Mouse (Mus musculus) ovary, postnatal 10 days (tissue): ENCODE data around the gene Map3k1.

ENCODE experiments used
- DNase-seq: peaks from one replicate; pipeline ENCODE4 v3.0.0; 2022; ENCODE audit warnings: low spot score

Gene Map3k1

DNA sequence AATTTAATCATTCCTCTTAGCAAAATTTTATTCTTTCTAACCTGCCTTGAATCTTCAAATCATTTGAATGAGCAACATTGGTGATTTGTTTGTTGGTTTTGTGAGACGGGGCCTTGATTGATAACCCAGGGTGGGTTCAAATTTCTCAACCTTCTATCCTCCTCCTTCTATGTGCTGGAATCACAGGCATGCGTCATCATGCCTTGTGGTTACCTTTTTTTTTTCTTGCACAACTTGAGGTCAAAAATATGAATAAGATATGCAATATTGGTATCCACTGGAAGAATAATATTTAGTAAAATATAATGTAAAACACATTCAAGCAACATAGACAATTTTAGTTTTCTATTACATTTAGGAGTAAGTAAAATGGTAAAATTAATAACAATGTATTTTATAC is 3.9 kb upstream of the Map3k1 start:
- no peak for DNase-seq

DNA sequence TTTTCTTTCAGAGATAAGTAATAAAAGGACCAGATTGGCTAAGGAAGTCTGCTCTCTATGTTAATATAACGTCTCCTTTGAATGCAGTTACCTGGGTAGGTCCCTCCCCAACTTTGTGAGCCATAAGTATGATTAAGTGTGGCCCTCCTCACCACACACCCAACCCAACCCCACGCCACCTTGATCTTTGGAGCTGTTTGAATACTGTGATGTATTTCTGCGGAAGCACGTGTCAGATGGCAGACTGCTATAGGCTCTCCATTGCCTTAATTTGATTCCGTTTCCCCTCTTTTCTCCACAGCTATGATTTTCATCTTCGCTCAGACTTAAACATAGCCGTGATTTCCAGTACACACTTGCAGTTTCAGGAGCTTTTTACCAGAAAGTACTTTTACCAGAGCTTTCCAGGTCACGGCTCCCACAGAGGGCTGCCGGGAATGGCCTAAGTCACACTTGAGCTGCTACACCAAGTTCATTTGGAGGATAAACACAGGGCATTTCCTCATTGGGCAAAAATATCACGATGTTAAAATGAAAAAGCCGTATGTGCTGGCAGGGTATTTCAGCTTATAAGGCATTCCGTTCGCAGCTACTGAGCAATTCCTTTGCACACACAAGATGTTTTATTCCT is 2.3 kb upstream of the Map3k1 start:
- DNase-seq = no peak

DNA sequence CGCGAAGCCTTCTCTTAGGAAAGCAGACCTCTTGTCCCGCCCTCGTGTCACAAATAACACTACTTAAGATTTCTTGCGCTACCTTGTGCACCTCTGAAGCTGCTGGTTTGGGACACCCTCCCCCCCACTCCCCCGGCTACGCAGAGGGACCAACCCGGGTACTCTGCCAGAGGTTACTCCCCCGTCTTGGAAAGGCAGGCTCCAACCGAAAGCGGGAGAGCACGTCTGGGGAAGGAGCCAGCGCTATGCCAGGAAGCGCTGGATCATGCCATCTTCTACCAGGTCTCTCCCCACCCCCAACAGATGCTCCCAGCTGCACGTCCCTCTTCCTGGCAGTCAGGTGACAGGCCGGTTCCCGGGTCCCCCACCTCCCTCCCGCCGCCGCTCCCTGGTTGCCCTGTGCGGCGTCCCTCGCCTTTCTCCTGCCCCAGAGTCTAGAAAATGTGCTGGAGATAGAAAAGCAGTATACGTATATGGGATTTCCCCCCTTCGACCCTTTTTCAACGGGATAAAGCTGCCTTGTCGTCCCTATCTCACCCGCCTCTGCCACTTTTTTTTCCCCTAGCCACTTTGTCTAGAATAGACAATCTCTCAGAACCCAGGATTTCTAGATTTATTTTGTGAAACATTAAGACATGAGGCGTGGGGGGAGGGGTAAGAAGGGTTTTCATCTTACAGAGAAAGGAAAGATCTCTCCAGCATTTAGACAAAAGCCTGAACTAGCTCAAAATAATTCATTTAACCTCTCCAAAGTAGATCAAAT is 854 bp upstream of the Map3k1 start:
- no peak for DNase-seq

- no peak for DNase-seq
Observed at GRCm38 (mm10) chr13:111808387-111808636, 481 bp downstream of the Map3k1 start.

DNA sequence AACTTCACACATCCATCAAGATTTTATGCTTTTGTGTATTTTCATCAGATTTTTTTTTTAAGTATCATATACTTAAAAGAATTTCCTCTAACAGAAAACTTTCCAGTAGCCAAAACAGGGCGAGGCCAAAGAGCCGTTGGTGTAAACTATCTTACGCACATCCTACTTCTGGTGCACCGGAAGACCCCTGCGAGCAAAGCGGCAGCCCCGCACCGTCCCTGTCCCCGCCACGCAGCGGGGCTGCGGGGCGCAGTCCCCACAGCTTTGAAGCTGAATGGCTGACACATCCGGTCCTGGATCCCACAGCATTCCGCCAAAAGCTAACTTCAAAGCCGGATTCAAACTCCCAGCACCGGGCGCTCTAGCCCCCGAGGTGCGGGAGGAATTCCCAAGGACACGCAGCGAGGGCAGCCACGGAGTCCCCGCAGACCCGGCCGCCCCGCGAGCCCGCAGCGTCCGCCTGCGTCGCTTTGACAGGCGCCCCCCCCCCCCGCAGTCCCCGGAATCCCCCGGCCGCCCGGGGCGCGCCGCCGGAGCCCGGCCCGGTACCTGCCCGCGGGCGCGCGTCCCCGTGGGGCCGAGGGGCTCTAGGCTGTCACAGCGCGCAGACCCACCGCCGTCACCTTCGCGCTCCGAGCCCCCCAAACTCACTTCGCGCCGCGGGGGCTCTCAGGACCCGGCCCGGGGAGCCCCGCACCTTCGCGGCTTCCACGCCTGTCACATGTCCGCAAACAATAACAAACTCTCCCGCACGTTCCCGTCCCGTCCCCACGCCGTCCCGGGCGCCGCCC is 1.0 kb downstream of the Map3k1 start:
- no peak for DNase-seq

DNA sequence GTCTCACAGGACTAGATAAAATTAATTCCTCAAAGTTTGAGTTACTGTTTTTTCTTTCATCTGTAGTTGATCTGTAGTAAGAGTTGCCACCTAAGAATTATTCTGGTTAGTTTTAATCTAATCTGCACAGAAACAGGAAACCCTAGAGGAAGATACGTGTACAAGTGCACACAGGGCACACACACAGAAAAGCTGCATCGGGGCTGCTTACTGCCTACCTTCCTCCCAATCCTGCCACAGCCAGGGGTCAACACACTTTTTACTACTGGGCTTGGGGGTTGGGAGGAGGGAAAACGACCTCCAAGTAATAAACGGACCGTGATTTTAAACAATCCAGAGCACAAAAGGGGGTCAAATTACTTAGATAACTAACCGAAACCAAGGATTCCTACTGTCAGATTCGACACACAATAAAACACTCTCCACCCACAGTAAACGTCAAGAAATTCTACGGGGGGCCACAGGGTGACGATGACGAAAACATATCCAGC is 1.6 kb downstream of the Map3k1 start:
- DNase-seq = no peak

DNA sequence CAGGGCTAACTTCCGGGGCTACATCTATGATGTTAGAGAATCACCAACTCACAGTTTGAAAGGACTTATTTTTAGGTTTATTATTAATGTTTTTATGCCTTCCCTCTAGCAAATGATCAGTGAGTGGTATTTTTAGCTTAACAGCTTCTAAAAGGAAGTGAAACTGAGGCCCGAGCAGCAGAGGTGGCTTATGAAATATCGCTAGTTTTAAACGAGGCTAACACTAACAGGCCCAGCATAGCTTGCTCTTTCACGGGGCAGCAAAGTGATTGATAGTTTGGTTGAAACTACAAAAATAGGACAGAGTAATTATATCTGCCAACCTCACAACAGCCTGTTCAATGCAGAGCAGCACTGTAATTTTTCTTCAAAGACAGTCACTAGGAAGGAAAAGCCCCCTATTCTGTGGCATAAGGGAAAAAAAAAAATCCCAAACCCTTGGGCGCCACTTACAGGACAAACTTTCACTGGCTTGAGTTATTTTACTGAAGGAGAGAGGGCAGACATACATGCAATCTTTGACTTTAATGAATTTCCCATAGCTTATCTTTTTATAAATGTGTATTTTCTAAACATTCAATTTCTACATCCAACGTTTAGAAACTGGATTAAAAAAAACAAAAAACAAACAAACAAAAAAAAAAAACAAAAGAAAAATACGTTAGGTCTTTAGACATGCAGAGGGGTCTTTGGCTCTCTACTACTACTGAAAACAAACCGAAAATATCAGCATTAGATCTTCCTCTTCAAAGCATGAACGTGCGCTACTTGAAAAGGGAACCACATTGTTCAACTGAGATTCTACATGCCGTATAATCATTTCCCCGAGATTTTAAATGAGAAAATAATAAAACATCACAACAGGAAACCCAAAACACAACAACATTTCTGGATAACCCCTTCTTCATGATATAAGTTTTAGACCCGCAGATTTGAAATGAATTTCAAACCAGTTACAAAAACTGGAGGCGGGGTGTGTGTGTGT is 2.8 kb downstream of the Map3k1 start:
- no peak for DNase-seq

GRCm38 (mm10) chr13:111804951-111805673 is 3.7 kb downstream of the Map3k1 start:
- no peak for DNase-seq

DNA sequence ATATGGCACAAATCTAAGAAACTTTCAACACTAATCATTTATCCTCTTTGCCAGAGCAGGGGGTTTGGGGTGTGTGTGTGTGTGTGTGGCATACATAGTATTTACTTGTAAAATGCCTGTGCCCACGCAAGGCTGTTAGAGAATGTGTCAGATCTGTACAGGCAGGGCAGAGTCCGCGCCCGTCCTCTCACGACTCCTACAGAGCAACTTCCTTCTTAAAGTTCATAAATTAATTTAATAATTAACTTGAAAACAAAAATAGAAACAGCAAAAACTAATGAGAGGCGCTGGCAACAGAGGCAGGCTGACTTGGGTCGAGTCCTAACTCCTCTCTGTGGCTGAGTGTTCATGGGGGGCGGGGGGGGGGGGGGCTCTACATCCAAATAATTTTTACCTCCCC is 4.6 kb downstream of the Map3k1 start:
- DNase-seq = no peak

DNA sequence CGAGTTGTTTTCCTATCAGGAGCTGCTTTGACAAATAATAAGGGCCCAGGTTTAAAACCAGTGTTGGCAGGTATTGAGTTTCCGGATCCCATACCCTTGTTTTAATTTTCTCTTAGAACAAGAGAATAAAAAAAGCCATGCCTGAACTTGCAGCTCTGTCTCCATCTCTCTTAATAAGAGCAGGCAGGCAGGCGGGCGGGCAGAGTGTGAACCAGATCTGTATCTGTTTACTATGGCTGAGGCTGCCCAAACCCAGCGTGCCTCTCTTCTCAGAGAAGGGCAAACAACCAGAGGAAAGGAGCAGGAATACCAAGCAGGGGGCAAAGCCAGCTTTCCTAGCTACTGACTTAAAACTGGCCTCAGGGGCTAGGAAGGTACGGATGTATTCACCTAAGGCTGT is 5.3 kb downstream of the Map3k1 start:
- DNase-seq = no peak

DNA sequence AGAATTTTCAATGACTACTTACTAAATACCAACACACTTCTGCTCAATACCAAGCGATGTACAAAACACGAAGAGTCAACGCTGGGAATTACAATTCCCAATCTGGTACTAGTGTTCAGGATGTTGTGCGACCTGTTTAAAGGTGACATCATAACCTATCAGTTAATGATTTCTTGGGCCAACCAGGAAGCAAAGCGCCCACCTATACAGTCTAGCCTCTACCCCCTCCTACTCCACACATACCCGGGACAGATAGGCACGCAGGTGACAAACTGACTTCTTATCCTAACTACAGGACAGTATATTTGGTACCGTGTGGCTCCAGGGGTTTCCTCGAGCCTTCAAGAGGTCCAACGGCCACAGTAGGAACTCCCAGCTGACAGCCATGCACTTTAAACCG is 5.9 kb downstream of the Map3k1 start:
- no peak for DNase-seq

DNA sequence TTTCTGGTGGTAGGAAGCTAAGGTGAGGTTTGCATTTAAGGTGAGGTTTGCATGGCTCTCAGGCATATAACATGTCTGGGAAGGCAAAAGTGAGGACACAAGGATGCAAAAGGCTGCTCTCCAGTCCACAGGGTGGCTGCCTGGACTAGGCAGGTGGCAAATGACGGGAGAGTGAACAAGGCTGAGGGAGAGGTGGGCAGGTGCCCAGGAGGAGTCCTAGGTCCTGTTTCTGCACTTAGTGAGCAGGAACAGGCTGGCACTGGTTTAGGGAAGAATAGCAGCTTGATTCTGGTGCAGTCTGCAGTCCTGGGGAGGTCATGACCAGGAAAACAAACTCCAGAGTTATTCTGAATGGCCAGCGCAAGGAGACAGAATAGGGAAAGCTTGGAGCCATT is 6.5 kb downstream of the Map3k1 start:
- DNase-seq = no peak

GRCm38 (mm10) chr13:111801662-111802270 is 7.0 kb downstream of the Map3k1 start:
- DNase-seq = no peak

GRCm38 (mm10) chr13:111800866-111801265 is 7.9 kb downstream of the Map3k1 start:
- DNase-seq = no peak

- no peak for DNase-seq
Observed at GRCm38 (mm10) chr13:111798044-111798443, 10.7 kb downstream of the Map3k1 start.

- no peak for DNase-seq
Observed at GRCm38 (mm10) chr13:111797021-111797420, 11.8 kb downstream of the Map3k1 start.

DNA sequence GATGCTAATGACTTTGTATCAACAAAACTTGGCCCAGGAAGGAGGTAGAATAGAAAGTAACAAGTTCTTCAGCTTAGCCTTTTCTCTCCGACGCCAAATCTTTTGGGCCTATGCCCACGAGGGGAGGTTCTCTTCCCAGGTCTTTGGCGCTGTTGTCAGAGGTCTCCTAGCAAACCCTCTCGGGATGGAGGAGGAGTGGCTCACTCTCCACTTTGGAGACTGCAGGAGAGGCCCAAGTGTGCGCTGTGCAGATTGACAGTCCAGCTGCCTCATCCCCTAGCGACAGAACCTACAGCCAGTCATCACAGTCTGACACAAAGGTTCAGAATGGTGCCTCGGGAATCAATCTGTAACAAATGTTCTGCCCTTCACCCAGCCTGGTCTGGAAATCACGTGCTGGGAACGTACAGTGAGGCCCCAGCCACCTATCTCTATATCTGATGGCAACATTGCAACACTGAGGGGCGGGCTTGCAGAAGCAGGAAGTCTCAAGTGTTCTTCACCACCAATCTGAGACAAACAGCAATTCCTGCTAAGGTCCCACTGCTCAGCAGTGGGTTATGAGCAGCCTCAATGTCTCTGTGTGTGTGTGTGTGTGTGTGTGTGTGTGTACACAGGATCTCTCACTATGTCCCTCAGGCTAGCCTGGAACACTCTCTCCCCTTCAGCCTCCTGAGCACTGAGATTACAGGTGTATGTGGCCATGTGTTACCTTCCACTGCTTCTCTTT is 12.4 kb downstream of the Map3k1 start:
- DNase-seq = no peak

DNA sequence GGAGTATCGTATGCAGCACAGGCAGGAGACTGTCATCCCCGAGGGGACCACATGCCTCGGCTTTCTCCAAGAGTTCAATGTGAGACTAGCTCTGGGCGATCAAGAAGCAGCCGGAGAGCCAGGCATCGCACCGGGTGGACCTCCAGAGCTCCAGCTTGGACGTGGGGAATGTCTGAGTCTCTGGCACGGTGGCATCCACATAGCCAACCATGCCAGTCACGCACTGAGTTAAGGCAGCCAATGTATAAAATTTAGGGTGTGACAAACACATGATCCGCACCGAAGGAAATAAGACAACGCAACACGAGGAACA is 15.9 kb downstream of the Map3k1 start:
- DNase-seq = no peak

- DNase-seq = no peak
Observed at GRCm38 (mm10) chr13:111792130-111792974, 16.4 kb downstream of the Map3k1 start.
